Mouse (Mus musculus): Measurements from ENCODE around the gene Acsm3.

DNA sequence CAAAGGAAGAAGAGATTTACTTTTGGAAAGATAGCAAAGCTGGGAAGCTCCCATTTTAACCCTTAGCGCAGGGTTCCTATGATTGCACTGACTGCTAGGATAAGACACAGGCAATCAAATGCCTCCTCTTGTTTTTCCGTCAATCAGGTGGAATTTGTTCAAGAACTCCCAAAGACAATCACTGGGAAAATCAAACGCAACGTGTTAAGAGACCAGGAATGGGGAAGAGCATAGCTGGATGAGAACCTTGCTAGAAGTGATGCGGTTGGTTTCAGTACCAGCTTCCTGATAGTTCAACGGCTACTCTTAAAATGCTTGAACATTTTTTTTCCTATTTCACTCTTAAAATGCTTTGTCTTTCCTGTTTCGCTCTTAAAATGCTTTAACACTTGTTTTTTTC lies 46.6 kb upstream of the Acsm3 start:
- TF ChIP-seq CTCF (IDR thresholded peaks at IDR 0.05; ENCODE audit: low read depth), result no peak
- no peak for TF ChIP-seq EP300 (optimal IDR thresholded peaks at IDR 0.05)
